Mouse (Mus musculus) liver (tissue): Measurements from ENCODE around the gene Wdr5b.

Experiments used
- DNase-seq: peaks from one replicate; pipeline ENCODE4 v3.0.0-alpha.2; 2020; ENCODE audit warnings: mixed read lengths

Gene Wdr5b

GRCm38 (mm10) chr16:36071450-36072379 lies 30.7 kb downstream of the Wdr5b start, which contains the start of the genes Fam162a and Ccdc58:
Gene Fam162a, minus strand, starts transcription at chr16:36071594.
Gene Ccdc58, plus strand, starts transcription at chr16:36071685.
- DNase-seq, result peak; percentile 95

- no peak for DNase-seq
These were observed 31.5 kb downstream of the Wdr5b start for GRCm38 (mm10) chr16:36072410-36073011.

- no peak for DNase-seq
These were observed 33.8 kb downstream of the Wdr5b start for GRCm38 (mm10) chr16:36074772-36075171.

- no peak for DNase-seq
These were observed 38.9 kb downstream of the Wdr5b start for GRCm38 (mm10) chr16:36079916-36080315.

- DNase-seq, result peak; percentile 16
These were observed 46.9 kb downstream of the Wdr5b start for GRCm38 (mm10) chr16:36087846-36088245.

- no peak for DNase-seq
These were observed 48.1 kb downstream of the Wdr5b start for GRCm38 (mm10) chr16:36089065-36089464.

- DNase-seq, result no peak
These were observed 49.0 kb downstream of the Wdr5b start for GRCm38 (mm10) chr16:36089850-36090616.

GRCm38 (mm10) chr16:36090785-36091509 lies 50.0 kb downstream of the Wdr5b start:
- no peak for DNase-seq
